Mouse (Mus musculus): Measurements from ENCODE around the gene Gucy1b2. TPM values are rescaled to one million over a fixed set of nuclear protein-coding genes. Genes with fewer than 3 reads are reported as not detected.

Gucy1b2 gene
- polyA plus RNA-seq, 1 experiment from 2014 or later = 0.15 TPM

GRCm38 (mm10) chr14:62459541-62459940 lies 3.5 kb upstream of the Gucy1b2 start:
- DNase-seq (ENCODE audit: low spot score) = no peak
- Histone ChIP-seq H3K4me1 (peaks cover 14% of the 10 kb centered on the region), H3K4me3 (no peak overlapping the region), H3K27ac (no peak overlapping the region), H3K36me3 (no peaks in the 10 kb centered on the region), H3K9me3 (no peaks in the 10 kb centered on the region), H3K27me3 (ENCODE audit: insufficient read depth, poor library complexity, severe bottlenecking) (peaks cover 18% of the 10 kb centered on the region)
- 55% methylated on average over 11 of the region's 11 CpGs for WGBS

GRCm38 (mm10) chr14:62457420-62458181 lies 1.5 kb upstream of the Gucy1b2 start:
- H3K4me3 ChIP-seq = no peak overlapping the region
- H3K27ac ChIP-seq = no peak overlapping the region
- 17% methylated on average over 22 of the region's 22 CpGs for WGBS
- no peaks in the 10 kb centered on the region for H3K36me3 ChIP-seq
- no peaks in the 10 kb centered on the region for H3K9me3 ChIP-seq
- peaks cover 5% of the 10 kb centered on the region; the same call in 1 of the 2 replicates for H3K27me3 ChIP-seq (ENCODE audit: insufficient read depth, poor library complexity, severe bottlenecking)
- H3K4me1 ChIP-seq = peaks cover 15% of the 10 kb centered on the region; the same call in 1 of the 2 replicates
- DNase-seq (ENCODE audit: low spot score) = peak; percentile 90

- H3K27ac ChIP-seq = no peak overlapping the region
- WGBS = 67% methylated on average over 5 of the region's 5 CpGs
- peaks cover 5% of the 10 kb centered on the region; the same call in 1 of the 2 replicates for H3K27me3 ChIP-seq (ENCODE audit: insufficient read depth, poor library complexity, severe bottlenecking)
- DNase-seq (ENCODE audit: low spot score) = no peak
- H3K9me3 ChIP-seq = no peaks in the 10 kb centered on the region
- peaks cover 15% of the 10 kb centered on the region; the same call in 1 of the 2 replicates for H3K4me1 ChIP-seq
- H3K4me3 ChIP-seq = no peak overlapping the region
- no peaks in the 10 kb centered on the region for H3K36me3 ChIP-seq
These were observed 564 bp downstream of the Gucy1b2 start for GRCm38 (mm10) chr14:62455570-62455879.

- WGBS = 63% methylated on average over 9 of the region's 9 CpGs
- Histone ChIP-seq H3K27ac (no peak overlapping the region), H3K27me3 (ENCODE audit: insufficient read depth, poor library complexity, severe bottlenecking) (peaks cover 5% of the 10 kb centered on the region; the same call in 1 of the 2 replicates), H3K9me3 (no peaks in the 10 kb centered on the region), H3K4me3 (no peak overlapping the region), H3K36me3 (no peaks in the 10 kb centered on the region), H3K4me1 (peaks cover 15% of the 10 kb centered on the region; the same call in 1 of the 2 replicates)
- no peak for DNase-seq (ENCODE audit: low spot score)
These were observed 1.1 kb downstream of the Gucy1b2 start for GRCm38 (mm10) chr14:62454760-62455569.

- WGBS = 67% methylated on average over 3 of the region's 3 CpGs
- DNase-seq (ENCODE audit: low spot score) = no peak
These were observed 2.0 kb downstream of the Gucy1b2 start for GRCm38 (mm10) chr14:62454136-62454535.

GRCm38 (mm10) chr14:62453276-62453675 lies 2.8 kb downstream of the Gucy1b2 start:
- Histone ChIP-seq H3K27ac (0 out of 2 replicates have a peak overlapping the region, but pooled peaks have one; percentile 16), H3K9me3 (no peaks in the 10 kb centered on the region), H3K27me3 (ENCODE audit: insufficient read depth, poor library complexity, severe bottlenecking) (0 out of 2 replicates have a peak, but pooled peaks cover 2% of the 10 kb centered on the region), H3K36me3 (no peaks in the 10 kb centered on the region), H3K4me3 (no peak overlapping the region), H3K4me1 (peaks cover 15% of the 10 kb centered on the region; the same call in 1 of the 2 replicates)
- 66% methylated on average over 11 of the region's 11 CpGs for WGBS
- no peak for DNase-seq (ENCODE audit: low spot score)

More at GRCm38 (mm10) chr14:62454136-62454535, 2.0 kb downstream of the Gucy1b2 start:
- Histone ChIP-seq H3K27me3 (ENCODE audit: insufficient read depth, poor library complexity, severe bottlenecking) (0 out of 2 replicates have a peak, but pooled peaks cover 5% of the 10 kb centered on the region), H3K4me1 (peaks cover 15% of the 10 kb centered on the region; the same call in 1 of the 2 replicates), H3K27ac (no peak overlapping the region), H3K9me3 (no peaks in the 10 kb centered on the region), H3K36me3 (no peaks in the 10 kb centered on the region), H3K4me3 (no peak overlapping the region)

GRCm38 (mm10) chr14:62450706-62451105 lies 5.4 kb downstream of the Gucy1b2 start:
- H3K27ac ChIP-seq = no peak overlapping the region
- H3K36me3 ChIP-seq = no peaks in the 10 kb centered on the region
- peaks cover 7% of the 10 kb centered on the region; the same call in 1 of the 2 replicates for H3K4me1 ChIP-seq
- 76% methylated on average over 1 of the region's 1 CpGs for WGBS
- no peak for DNase-seq (ENCODE audit: low spot score)
- no peaks in the 10 kb centered on the region for H3K9me3 ChIP-seq
- no peak overlapping the region for H3K4me3 ChIP-seq
- no peaks in the 10 kb centered on the region for H3K27me3 ChIP-seq (ENCODE audit: insufficient read depth, poor library complexity, severe bottlenecking)

- no peaks in the 10 kb centered on the region for H3K36me3 ChIP-seq
- WGBS = 71% methylated on average over 3 of the region's 3 CpGs
These were observed 8.9 kb downstream of the Gucy1b2 start for GRCm38 (mm10) chr14:62447214-62447548.

DNA sequence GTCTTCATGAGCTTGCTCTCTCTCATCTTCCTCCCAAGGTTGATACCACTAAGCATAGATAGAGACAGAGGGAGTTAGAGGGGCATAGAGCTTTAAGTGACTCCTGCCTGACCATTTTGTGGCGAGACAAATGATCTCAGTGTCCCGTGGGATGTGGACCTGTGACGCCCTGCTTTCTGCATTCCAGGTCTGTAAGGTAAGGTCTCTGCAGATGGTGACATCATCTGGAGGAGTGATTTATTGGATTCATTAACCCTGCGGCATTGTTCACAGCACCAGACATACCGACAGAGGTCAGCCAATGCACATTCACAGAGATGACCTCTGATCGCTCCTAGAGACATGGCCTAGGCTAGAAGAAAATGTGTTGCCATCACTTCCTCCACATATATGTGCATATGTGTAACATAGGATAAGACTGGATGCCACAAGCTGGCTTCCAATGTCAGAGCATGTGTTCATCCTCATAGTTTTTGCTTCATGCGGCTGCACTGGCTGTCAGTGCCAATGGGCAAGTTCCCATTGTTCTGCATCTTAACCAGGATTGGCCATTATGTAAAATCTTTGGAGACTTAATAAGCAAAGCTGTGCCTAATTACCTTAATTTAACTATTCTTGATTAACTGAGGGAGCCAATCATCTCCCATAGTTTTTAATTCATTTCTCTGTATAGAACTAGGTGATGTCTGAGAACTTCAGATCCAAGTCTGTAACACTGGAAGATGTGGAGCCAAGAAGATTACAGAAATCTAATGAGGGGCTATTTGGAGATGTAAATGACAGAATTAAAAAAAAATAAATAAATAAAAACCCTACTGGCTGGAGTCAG lies 9.5 kb downstream of the Gucy1b2 start:
- no peak overlapping the region for H3K27ac ChIP-seq
- H3K4me3 ChIP-seq = no peak overlapping the region
- H3K27me3 ChIP-seq (ENCODE audit: insufficient read depth, poor library complexity, severe bottlenecking) = no peaks in the 10 kb centered on the region
- no peaks in the 10 kb centered on the region for H3K4me1 ChIP-seq
- no peak for DNase-seq (ENCODE audit: low spot score)
- WGBS = 78% methylated on average over 7 of the region's 7 CpGs
- H3K36me3 ChIP-seq = no peaks in the 10 kb centered on the region
- H3K9me3 ChIP-seq = no peaks in the 10 kb centered on the region

More at GRCm38 (mm10) chr14:62447214-62447548, 8.9 kb downstream of the Gucy1b2 start:
- Histone ChIP-seq H3K27me3 (ENCODE audit: insufficient read depth, poor library complexity, severe bottlenecking) (no peaks in the 10 kb centered on the region), H3K4me3 (no peak overlapping the region), H3K4me1 (no peaks in the 10 kb centered on the region), H3K9me3 (no peaks in the 10 kb centered on the region), H3K27ac (no peak overlapping the region)
- no peak for DNase-seq (ENCODE audit: low spot score)

DNA sequence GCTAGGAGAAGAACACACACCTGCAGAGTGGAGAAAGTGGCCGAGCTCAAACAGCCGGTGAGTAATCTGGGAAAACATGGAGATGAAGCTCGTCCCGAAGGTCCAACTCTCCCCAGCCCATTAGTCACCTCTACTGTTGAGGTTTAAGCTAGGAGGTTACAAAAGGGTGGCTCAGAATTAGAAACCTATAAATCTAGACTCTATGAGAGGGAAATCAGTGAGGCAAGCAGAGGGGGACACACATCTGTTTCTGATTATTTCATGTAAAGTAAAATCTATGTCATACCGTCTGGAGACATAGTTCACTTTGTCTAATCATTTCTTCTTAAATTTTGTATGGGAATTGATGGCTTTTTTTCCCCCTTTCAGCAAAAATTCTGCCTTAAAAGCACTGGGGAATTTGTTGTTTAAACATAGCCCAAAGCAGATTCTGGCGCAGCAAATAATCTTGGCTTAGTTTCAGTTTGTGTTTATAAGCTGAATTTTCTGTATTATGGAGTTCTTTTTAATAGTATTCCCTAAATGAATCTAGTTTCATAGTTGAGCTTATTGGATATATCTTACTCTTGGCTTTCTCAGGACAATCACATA lies 12.2 kb downstream of the Gucy1b2 start:
- no peaks in the 10 kb centered on the region for H3K9me3 ChIP-seq
- no peaks in the 10 kb centered on the region for H3K36me3 ChIP-seq
- no peak for DNase-seq (ENCODE audit: low spot score)
- H3K27ac ChIP-seq = no peak overlapping the region
- H3K4me1 ChIP-seq = no peaks in the 10 kb centered on the region
- H3K4me3 ChIP-seq = no peak overlapping the region
- WGBS = 80% methylated on average over 6 of the region's 6 CpGs
- H3K27me3 ChIP-seq (ENCODE audit: insufficient read depth, poor library complexity, severe bottlenecking) = no peaks in the 10 kb centered on the region

GRCm38 (mm10) chr14:62442971-62443370 lies 13.1 kb downstream of the Gucy1b2 start:
- Histone ChIP-seq H3K4me3 (no peak overlapping the region), H3K9me3 (no peaks in the 10 kb centered on the region), H3K4me1 (no peaks in the 10 kb centered on the region), H3K36me3 (no peaks in the 10 kb centered on the region), H3K27ac (no peak overlapping the region), H3K27me3 (ENCODE audit: insufficient read depth, poor library complexity, severe bottlenecking) (no peaks in the 10 kb centered on the region)
- DNase-seq (ENCODE audit: low spot score) = no peak
- WGBS = 86% methylated on average over 1 of the region's 1 CpGs

- no peaks in the 10 kb centered on the region for H3K4me1 ChIP-seq
- H3K36me3 ChIP-seq = no peaks in the 10 kb centered on the region
- no peak for DNase-seq (ENCODE audit: low spot score)
- H3K4me3 ChIP-seq = no peak overlapping the region
- H3K9me3 ChIP-seq = no peaks in the 10 kb centered on the region
- no peaks in the 10 kb centered on the region for H3K27me3 ChIP-seq (ENCODE audit: insufficient read depth, poor library complexity, severe bottlenecking)
- H3K27ac ChIP-seq = no peak overlapping the region
These were observed 16.1 kb downstream of the Gucy1b2 start for GRCm38 (mm10) chr14:62440036-62440435.
